Mouse (Mus musculus): Measurements from ENCODE around the gene Hebp2.

The Hebp2 gene

GRCm38 (mm10) chr10:18508586-18508985, 37.3 kb downstream of the Hebp2 start:
- no peak for DNase-seq (ENCODE audit: low read depth)

DNA sequence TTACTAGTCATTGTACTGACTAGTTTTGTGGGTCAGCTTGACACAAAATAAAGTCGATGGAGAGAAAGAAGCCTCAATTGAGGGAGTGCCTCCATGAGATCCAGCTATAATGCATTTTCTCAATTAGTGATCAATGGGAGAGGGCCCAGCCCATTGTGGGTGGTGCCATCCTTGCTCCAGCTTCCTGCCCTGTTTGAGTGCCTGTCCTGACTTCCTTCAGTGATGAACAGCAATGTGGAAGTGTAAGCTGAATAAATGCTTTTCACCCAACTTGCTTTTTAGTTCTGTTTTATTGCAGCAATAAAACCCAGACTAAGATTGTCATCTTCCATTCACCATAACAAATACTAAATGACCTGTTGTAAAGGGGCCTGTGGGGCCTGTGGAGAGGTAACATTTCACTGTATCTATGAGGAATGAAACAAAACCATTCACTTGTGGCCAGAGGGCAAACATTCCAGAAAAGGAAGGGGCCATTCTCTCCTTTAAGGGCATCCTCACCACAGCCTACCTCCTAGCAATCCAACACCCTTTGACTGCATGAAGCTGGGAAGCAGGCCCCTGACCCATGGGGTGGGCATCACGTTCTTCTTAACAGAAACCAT, 37.9 kb downstream of the Hebp2 start:
- DNase-seq (ENCODE audit: low read depth) = no peak

DNA sequence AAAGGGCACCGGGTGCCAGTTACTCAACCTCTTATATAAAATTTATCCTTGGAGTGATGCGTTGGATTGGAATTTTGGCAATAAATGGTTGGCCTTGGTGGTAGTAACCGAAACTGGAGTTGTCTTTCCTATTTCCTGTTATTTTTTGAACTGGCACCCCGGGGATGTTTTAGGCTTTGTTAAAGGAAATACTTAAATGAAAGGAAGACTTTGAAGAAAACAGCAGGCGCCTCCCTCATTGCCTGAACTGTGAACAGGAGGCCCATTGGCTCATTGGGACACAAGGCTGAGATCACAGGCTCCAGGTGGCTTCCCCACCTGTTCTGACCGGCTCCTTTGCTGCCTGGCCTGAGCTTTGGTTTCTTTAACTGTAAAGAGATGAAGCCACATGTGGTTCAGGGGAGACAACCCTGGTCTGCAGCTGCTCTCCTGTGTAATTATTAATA, 39.4 kb downstream of the Hebp2 start:
- no peak for DNase-seq (ENCODE audit: low read depth)

DNA sequence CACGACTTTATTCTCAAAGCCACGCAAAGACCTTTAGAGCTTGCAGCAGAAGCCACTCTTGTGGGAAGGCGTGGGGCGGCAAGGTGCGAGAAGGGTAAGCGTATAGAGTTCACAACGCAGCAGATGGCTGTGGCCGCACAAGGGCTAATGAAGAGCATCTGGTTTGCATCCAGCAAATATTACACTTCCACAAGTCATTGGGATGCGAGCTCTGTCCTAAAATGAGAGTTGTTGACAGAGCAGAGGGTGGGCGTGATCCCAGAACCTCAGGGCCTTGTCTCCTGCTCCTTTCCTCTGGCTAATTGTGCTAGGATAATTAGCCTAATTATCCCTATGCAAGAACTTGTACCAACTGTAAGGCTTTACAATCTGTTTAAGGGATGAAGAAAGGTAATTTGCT, 40.2 kb downstream of the Hebp2 start:
- no peak for DNase-seq (ENCODE audit: low read depth)

GRCm38 (mm10) chr10:18501997-18502396, 43.9 kb downstream of the Hebp2 start:
- DNase-seq (ENCODE audit: low read depth) = no peak

GRCm38 (mm10) chr10:18497066-18497465, 48.8 kb downstream of the Hebp2 start:
- DNase-seq (ENCODE audit: low read depth) = no peak

DNA sequence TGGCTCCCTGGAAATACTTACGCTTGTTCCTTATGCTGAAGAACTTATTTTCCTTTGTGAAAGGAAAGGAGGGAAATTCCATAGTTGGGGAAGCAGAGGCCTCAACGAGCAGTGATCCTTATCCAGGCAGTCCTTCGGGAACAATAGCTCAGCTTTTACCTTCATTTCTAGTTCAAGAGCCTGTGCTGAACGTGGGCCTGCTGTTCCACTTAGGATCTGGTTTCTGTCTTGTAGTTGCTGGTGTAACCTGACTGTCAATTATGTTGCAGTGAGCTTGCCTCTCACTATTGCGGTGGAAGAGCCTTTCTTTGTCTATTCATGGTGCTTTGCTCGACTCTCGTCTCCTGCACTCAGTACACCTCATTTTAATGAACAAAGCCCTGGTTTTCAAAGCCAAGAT, 51.6 kb downstream of the Hebp2 start:
- DNase-seq (ENCODE audit: low read depth) = no peak

DNA sequence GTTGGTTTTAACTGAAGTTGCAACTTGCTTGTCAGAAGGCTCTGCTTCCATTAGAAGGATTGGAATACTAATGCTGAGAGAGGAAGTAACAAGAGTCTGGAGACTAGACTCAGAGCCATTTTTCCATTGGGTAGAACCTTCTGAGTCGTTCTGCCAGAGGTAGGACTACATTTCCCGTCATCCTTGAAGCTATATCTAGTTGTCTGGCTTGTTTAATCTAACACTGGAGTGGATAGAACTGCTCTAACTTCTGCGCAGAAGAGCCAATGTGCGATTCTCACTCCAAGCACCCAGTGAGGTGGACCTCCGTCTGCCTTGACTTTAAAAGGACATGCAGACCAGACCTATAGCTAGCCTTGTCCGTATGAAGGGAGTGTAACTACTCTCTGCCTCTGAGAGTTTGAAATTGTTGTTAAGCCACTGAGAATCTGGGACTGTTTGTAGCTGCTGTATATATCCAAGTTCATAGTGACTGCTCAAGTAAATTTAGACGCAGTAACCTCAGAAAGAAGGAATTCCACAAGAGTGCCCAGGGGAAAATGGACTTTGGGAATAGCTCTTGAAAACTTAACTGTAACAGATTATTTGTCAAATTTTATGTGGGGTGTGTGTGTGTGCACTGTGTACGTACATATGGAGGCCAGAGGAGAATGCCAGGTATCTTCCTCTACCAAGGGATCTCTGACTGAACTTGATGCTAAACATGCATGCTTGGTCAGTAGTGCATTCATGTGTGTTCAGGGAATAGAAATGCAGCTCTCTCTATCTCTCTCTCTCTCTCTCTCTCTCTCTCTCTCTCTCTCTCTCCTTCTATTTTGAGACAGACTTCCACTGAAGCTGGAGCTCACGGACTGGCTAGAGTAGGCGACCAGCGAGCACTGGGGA, 52.6 kb downstream of the Hebp2 start:
- DNase-seq (ENCODE audit: low read depth) = no peak

DNA sequence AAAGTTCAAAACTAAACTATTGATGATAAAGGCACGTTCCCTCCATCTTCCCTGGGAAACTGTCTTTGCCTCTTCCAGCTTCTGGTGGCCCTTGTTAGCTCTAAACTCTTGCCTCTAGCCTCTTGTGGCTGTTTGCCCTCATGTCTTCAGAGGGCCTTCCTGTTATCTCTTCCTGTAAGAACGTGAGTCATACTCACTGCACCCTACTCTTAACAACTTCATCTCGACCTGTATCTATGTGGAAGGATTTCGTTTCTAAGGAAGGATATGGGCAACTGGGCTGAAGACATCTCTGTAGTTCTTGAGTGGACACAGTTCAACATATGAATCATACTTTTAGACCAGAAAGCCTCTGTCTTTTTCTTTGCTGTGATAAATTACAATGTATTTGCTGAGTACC, 53.9 kb downstream of the Hebp2 start:
- no peak for DNase-seq (ENCODE audit: low read depth)

- no peak for DNase-seq (ENCODE audit: low read depth)
Measured at GRCm38 (mm10) chr10:18489936-18490335, 55.9 kb downstream of the Hebp2 start.
